Mouse (Mus musculus): ENCODE data around the gene Olfr791. TPM values are rescaled to one million over a fixed set of nuclear protein-coding genes. Genes with fewer than 3 reads are reported as not detected.

The Olfr791 gene
- total and polyA plus RNA-seq, 3 experiments, result not detected

Other genes starting within 250 kb of the Olfr791 start
Only the 20 nearest of the 24 such genes appear.
- not detected in 2 replicates for gene Olfr780, start 203.7 kb upstream of the Olfr791 start, total RNA-seq (2012; rRNA removed)
- gene Olfr780, start 203.7 kb upstream of the Olfr791 start, total RNA-seq (2014; rRNA removed), result not detected in 2 replicates
- not detected in 2 replicates for gene Olfr780, start 203.7 kb upstream of the Olfr791 start, polyA plus RNA-seq (2012; ENCODE audit: insufficient read length, low read depth)
- gene Olfr781, start 192.9 kb upstream of the Olfr791 start, total RNA-seq (2012; rRNA removed), result not detected in 2 replicates
- not detected in 2 replicates for gene Olfr781, start 192.9 kb upstream of the Olfr791 start, total RNA-seq (2014; rRNA removed)
- gene Olfr781, start 192.9 kb upstream of the Olfr791 start, polyA plus RNA-seq (2012; ENCODE audit: insufficient read length, low read depth), result not detected in 2 replicates
- not detected in 2 replicates for gene Olfr782, start 172.9 kb upstream of the Olfr791 start, total RNA-seq (2012; rRNA removed)
- not detected in 2 replicates for gene Olfr782, start 172.9 kb upstream of the Olfr791 start, total RNA-seq (2014; rRNA removed)
- not detected in 2 replicates for gene Olfr782, start 172.9 kb upstream of the Olfr791 start, polyA plus RNA-seq (2012; ENCODE audit: insufficient read length, low read depth)
- 0.04 and 0.08 TPM in 2 replicates for gene Olfr784, start 137.7 kb upstream of the Olfr791 start, total RNA-seq (2012; rRNA removed)
- not detected in 2 replicates for gene Olfr784, start 137.7 kb upstream of the Olfr791 start, total RNA-seq (2014; rRNA removed)
- 0.10 TPM in 1 of 2 replicates, not detected in the other for gene Olfr784, start 137.7 kb upstream of the Olfr791 start, polyA plus RNA-seq (2012; ENCODE audit: insufficient read length, low read depth)
- not detected in 2 replicates for gene Olfr785, start 116.4 kb upstream of the Olfr791 start, total RNA-seq (2012; rRNA removed)
- not detected in 2 replicates for gene Olfr785, start 116.4 kb upstream of the Olfr791 start, total RNA-seq (2014; rRNA removed)
- not detected in 2 replicates for gene Olfr785, start 116.4 kb upstream of the Olfr791 start, polyA plus RNA-seq (2012; ENCODE audit: insufficient read length, low read depth)
- not detected in 2 replicates for gene Olfr786, start 94.5 kb upstream of the Olfr791 start, total RNA-seq (2012; rRNA removed)
- not detected in 2 replicates for gene Olfr786, start 94.5 kb upstream of the Olfr791 start, total RNA-seq (2014; rRNA removed)
- gene Olfr786, start 94.5 kb upstream of the Olfr791 start, polyA plus RNA-seq (2012; ENCODE audit: insufficient read length, low read depth), result not detected in 2 replicates
- not detected in 2 replicates for gene Olfr787, start 59.9 kb upstream of the Olfr791 start, total RNA-seq (2012; rRNA removed)
- gene Olfr787, start 59.9 kb upstream of the Olfr791 start, total RNA-seq (2014; rRNA removed), result not detected in 2 replicates
- gene Olfr787, start 59.9 kb upstream of the Olfr791 start, polyA plus RNA-seq (2012; ENCODE audit: insufficient read length, low read depth), result not detected in 2 replicates
- gene Olfr788, start 50.8 kb upstream of the Olfr791 start, total RNA-seq (2012; rRNA removed), result not detected in 2 replicates
- gene Olfr788, start 50.8 kb upstream of the Olfr791 start, total RNA-seq (2014; rRNA removed), result not detected in 2 replicates
- gene Olfr788, start 50.8 kb upstream of the Olfr791 start, polyA plus RNA-seq (2012; ENCODE audit: insufficient read length, low read depth), result not detected in 2 replicates
- gene Olfr789, start 37.0 kb upstream of the Olfr791 start, total RNA-seq (2012; rRNA removed), result not detected in 2 replicates
- not detected in 2 replicates for gene Olfr789, start 37.0 kb upstream of the Olfr791 start, total RNA-seq (2014; rRNA removed)
- gene Olfr789, start 37.0 kb upstream of the Olfr791 start, polyA plus RNA-seq (2012; ENCODE audit: insufficient read length, low read depth), result not detected in 2 replicates
- gene Olfr790, start 23.3 kb upstream of the Olfr791 start, total RNA-seq (2012; rRNA removed), result not detected in 2 replicates
- not detected in 2 replicates for gene Olfr790, start 23.3 kb upstream of the Olfr791 start, total RNA-seq (2014; rRNA removed)
- gene Olfr790, start 23.3 kb upstream of the Olfr791 start, polyA plus RNA-seq (2012; ENCODE audit: insufficient read length, low read depth), result not detected in 2 replicates
- not detected in 2 replicates for gene Olfr792, start 17.4 kb downstream of the Olfr791 start, total RNA-seq (2012; rRNA removed)
- gene Olfr792, start 17.4 kb downstream of the Olfr791 start, total RNA-seq (2014; rRNA removed), result not detected in 2 replicates
- gene Olfr792, start 17.4 kb downstream of the Olfr791 start, polyA plus RNA-seq (2012; ENCODE audit: insufficient read length, low read depth), result not detected in 2 replicates
- gene Olfr794, start 45.9 kb downstream of the Olfr791 start, total RNA-seq (2012; rRNA removed), result not detected in 2 replicates
- not detected in 2 replicates for gene Olfr794, start 45.9 kb downstream of the Olfr791 start, total RNA-seq (2014; rRNA removed)
- not detected in 2 replicates for gene Olfr794, start 45.9 kb downstream of the Olfr791 start, polyA plus RNA-seq (2012; ENCODE audit: insufficient read length, low read depth)
- not detected in 2 replicates for gene Olfr796, start 90.8 kb downstream of the Olfr791 start, total RNA-seq (2012; rRNA removed)
- gene Olfr796, start 90.8 kb downstream of the Olfr791 start, total RNA-seq (2014; rRNA removed), result not detected in 2 replicates
- 0.07 TPM in 1 of 2 replicates, not detected in the other for gene Olfr796, start 90.8 kb downstream of the Olfr791 start, polyA plus RNA-seq (2012; ENCODE audit: insufficient read length, low read depth)
- gene Olfr798, start 106.1 kb downstream of the Olfr791 start, total RNA-seq (2012; rRNA removed), result not detected in 2 replicates
- not detected in 2 replicates for gene Olfr798, start 106.1 kb downstream of the Olfr791 start, total RNA-seq (2014; rRNA removed)
- not detected in 2 replicates for gene Olfr798, start 106.1 kb downstream of the Olfr791 start, polyA plus RNA-seq (2012; ENCODE audit: insufficient read length, low read depth)
- not detected in 2 replicates for gene Olfr799, start 115.7 kb downstream of the Olfr791 start, total RNA-seq (2012; rRNA removed)
- not detected in 2 replicates for gene Olfr799, start 115.7 kb downstream of the Olfr791 start, total RNA-seq (2014; rRNA removed)
- not detected in 2 replicates for gene Olfr799, start 115.7 kb downstream of the Olfr791 start, polyA plus RNA-seq (2012; ENCODE audit: insufficient read length, low read depth)
- gene Olfr800, start 135.9 kb downstream of the Olfr791 start, total RNA-seq (2012; rRNA removed), result not detected in 2 replicates
- not detected in 2 replicates for gene Olfr800, start 135.9 kb downstream of the Olfr791 start, total RNA-seq (2014; rRNA removed)
- gene Olfr800, start 135.9 kb downstream of the Olfr791 start, polyA plus RNA-seq (2012; ENCODE audit: insufficient read length, low read depth), result not detected in 2 replicates
- not detected in 2 replicates for gene Olfr801, start 152.1 kb downstream of the Olfr791 start, total RNA-seq (2012; rRNA removed)
- gene Olfr801, start 152.1 kb downstream of the Olfr791 start, total RNA-seq (2014; rRNA removed), result not detected in 2 replicates
- gene Olfr801, start 152.1 kb downstream of the Olfr791 start, polyA plus RNA-seq (2012; ENCODE audit: insufficient read length, low read depth), result not detected in 2 replicates
- not detected in 2 replicates for gene Olfr802, start 166.4 kb downstream of the Olfr791 start, total RNA-seq (2012; rRNA removed)
- gene Olfr802, start 166.4 kb downstream of the Olfr791 start, total RNA-seq (2014; rRNA removed), result not detected in 2 replicates
- not detected in 2 replicates for gene Olfr802, start 166.4 kb downstream of the Olfr791 start, polyA plus RNA-seq (2012; ENCODE audit: insufficient read length, low read depth)
- not detected in 2 replicates for gene Olfr803, start 172.5 kb downstream of the Olfr791 start, total RNA-seq (2012; rRNA removed)
- gene Olfr803, start 172.5 kb downstream of the Olfr791 start, total RNA-seq (2014; rRNA removed), result not detected in 2 replicates
- gene Olfr803, start 172.5 kb downstream of the Olfr791 start, polyA plus RNA-seq (2012; ENCODE audit: insufficient read length, low read depth), result not detected in 2 replicates
- not detected in 2 replicates for gene Olfr804, start 181.4 kb downstream of the Olfr791 start, total RNA-seq (2012; rRNA removed)
- gene Olfr804, start 181.4 kb downstream of the Olfr791 start, total RNA-seq (2014; rRNA removed), result not detected in 2 replicates
- gene Olfr804, start 181.4 kb downstream of the Olfr791 start, polyA plus RNA-seq (2012; ENCODE audit: insufficient read length, low read depth), result not detected in 2 replicates

Measured in CH12.LX (cell line).